Mouse (Mus musculus) urinary bladder, postnatal 14 days (tissue): ENCODE measurements around the gene Cwh43.
"Not testable (repeated sequence)": the region's sequence is repeated elsewhere in the genome, so short reads cannot be mapped to it uniquely, and the experiment has no call there.

Source experiments
- DNase-seq: peaks from one replicate; pipeline ENCODE4 v3.0.0; 2021; ENCODE audit warnings: low spot score

Cwh43 gene

GRCm38 (mm10) chr5:73480700-73481099, 74.8 kb downstream of the Cwh43 start, which contains the start of gene Dcun1d4:
Gene Dcun1d4, plus strand, starts transcription at chr5:73481000.
- DNase-seq = no peak

GRCm38 (mm10) chr5:73481401-73481800, 75.5 kb downstream of the Cwh43 start:
- no peak for DNase-seq

GRCm38 (mm10) chr5:73482381-73482780, 76.5 kb downstream of the Cwh43 start:
- not testable (repeated sequence) for DNase-seq

- DNase-seq = no peak
These were observed 78.2 kb downstream of the Cwh43 start for GRCm38 (mm10) chr5:73484016-73484615.

- DNase-seq = no peak
These were observed 80.6 kb downstream of the Cwh43 start for GRCm38 (mm10) chr5:73486451-73486850.

GRCm38 (mm10) chr5:73489915-73490314, 84.0 kb downstream of the Cwh43 start:
- no peak for DNase-seq

GRCm38 (mm10) chr5:73490596-73491073, 84.8 kb downstream of the Cwh43 start:
- peak; percentile 100 for DNase-seq

- DNase-seq = no peak
These were observed 85.4 kb downstream of the Cwh43 start for GRCm38 (mm10) chr5:73491074-73491836.

- peak; percentile 88 for DNase-seq
These were observed 86.2 kb downstream of the Cwh43 start for GRCm38 (mm10) chr5:73491837-73492720.

GRCm38 (mm10) chr5:73497401-73497800, 91.5 kb downstream of the Cwh43 start:
- DNase-seq = no peak

GRCm38 (mm10) chr5:73498559-73498958, 92.7 kb downstream of the Cwh43 start:
- no peak for DNase-seq

- DNase-seq = peak; percentile 12
These were observed 95.1 kb downstream of the Cwh43 start for GRCm38 (mm10) chr5:73500867-73501440.

GRCm38 (mm10) chr5:73502422-73502821, 96.5 kb downstream of the Cwh43 start:
- no peak for DNase-seq
